Mouse (Mus musculus) megakaryocyte, embryonic 14.5 days (primary cell): ENCODE data around the gene Hmgn3.

Experiments
- FLI1 ChIP-seq: IDR thresholded peaks from 2 replicates; pipeline ENCODE4 v1.6.1; 2012; ENCODE audit warnings: low read length, inconsistent platforms, mixed read lengths
- GATA1 ChIP-seq: IDR thresholded peaks from 3 replicates; pipeline ENCODE4 v1.6.1; 2012; ENCODE audit warnings: mixed read lengths, low read length, inconsistent platforms, borderline replicate concordance

DNA sequence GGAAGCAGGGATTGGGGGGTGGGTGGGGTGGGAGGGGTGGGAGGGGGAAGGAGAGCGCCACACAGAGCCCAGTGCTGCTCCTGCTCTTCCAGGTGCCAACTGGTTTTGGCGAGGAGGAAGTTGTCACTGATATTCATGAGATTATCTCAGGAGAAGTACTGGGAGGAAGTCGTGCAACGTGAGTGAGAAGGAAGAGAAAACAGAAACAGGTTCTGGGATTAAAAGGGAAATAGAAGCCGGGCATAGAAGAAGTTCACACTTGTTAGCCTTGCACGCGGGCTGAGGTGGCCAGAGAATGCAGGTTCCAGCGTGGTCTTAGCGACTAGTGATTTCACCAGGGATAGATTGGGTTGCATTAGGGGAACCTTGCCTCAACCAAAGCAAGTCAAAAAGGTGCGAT is 49.3 kb upstream of the Hmgn3 start:
- TF ChIP-seq GATA1 (no peak), FLI1 (no peak)
